Mouse (Mus musculus): ENCODE results near the gene Pes1. TPM values are rescaled to one million over a fixed set of nuclear protein-coding genes. Genes with fewer than 3 reads are reported as not detected.
"Not testable (repeated sequence)": the region's sequence is repeated elsewhere in the genome, so short reads cannot be mapped to it uniquely, and the experiment has no call there.

Pes1 gene
- polyA plus RNA-seq, 1 experiment from 2014 or later: 79.1 TPM

- Histone ChIP-seq H3K4me3 (no peak overlapping the region), H3K4me1 (peaks cover 5% of the 10 kb centered on the region), H3K27ac (no peak overlapping the region), H3K4me2 (replicated peaks) (no peak overlapping the region), H3K9me3 (no peaks in the 10 kb centered on the region), H3K9ac (no peak overlapping the region), H3K36me3 (no peaks in the 10 kb centered on the region), H3K27me3 (no peaks in the 10 kb centered on the region)
- no peak for ATAC-seq (ENCODE audit: insufficient number of reproducible peaks, insufficient read depth, low FRiP score, low TSS enrichment)
- WGBS: 85% methylated on average over 9 of the region's 9 CpGs
Observed at GRCm38 (mm10) chr11:3933756-3934285, 30.0 kb upstream of the Pes1 start.

- Histone ChIP-seq H3K9ac (no peak overlapping the region), H3K27ac (no peak overlapping the region), H3K9me3 (no peaks in the 10 kb centered on the region), H3K4me3 (no peak overlapping the region), H3K36me3 (no peaks in the 10 kb centered on the region), H3K4me2 (replicated peaks) (no peak overlapping the region), H3K4me1 (peaks cover 5% of the 10 kb centered on the region), H3K27me3 (no peaks in the 10 kb centered on the region)
- ATAC-seq (ENCODE audit: insufficient number of reproducible peaks, insufficient read depth, low FRiP score, low TSS enrichment): no peak
- 72% methylated on average over 4 of the region's 4 CpGs for WGBS
Observed at GRCm38 (mm10) chr11:3935135-3935534, 28.6 kb upstream of the Pes1 start.

GRCm38 (mm10) chr11:3936318-3936717 is 27.5 kb upstream of the Pes1 start:
- Histone ChIP-seq H3K9ac (no peak overlapping the region), H3K27ac (no peak overlapping the region), H3K9me3 (no peaks in the 10 kb centered on the region), H3K36me3 (no peaks in the 10 kb centered on the region), H3K4me2 (replicated peaks) (no peak overlapping the region), H3K4me1 (peaks cover under 1% of the 10 kb centered on the region), H3K4me3 (no peak overlapping the region), H3K27me3 (no peaks in the 10 kb centered on the region)
- 86% methylated on average over 3 of the region's 3 CpGs for WGBS
- no peak for ATAC-seq (ENCODE audit: insufficient number of reproducible peaks, insufficient read depth, low FRiP score, low TSS enrichment)

DNA sequence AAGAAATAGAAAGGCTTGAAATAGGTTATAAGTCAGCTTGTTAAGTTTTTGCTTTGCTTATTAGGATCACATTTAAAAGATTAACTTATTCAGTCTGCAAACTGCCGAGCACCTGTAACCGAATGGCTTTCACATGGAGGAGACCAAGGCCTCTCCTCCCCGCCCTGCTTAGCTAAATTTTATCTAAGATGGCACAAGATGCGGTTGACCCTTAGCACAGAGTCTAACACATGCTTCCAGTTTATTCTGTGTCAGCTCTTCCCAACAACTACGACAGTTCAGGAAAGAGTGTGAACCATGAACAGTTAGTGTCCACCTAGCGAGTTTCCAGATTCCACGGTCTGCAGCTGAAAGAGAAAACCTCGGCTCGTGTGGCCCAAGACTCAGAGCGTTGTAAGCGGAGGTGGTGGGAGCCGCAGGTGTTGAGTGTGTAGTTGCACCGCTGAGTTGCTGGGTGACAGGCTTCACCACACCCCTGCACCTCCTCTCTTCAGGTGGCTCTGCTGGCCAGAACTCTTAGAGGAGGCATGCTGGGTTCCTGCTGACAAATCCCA is 26.4 kb upstream of the Pes1 start:
- Histone ChIP-seq H3K9me3 (no peaks in the 10 kb centered on the region), H3K4me3 (no peak overlapping the region), H3K36me3 (no peaks in the 10 kb centered on the region), H3K4me2 (replicated peaks) (no peak overlapping the region), H3K27me3 (no peaks in the 10 kb centered on the region), H3K4me1 (no peaks in the 10 kb centered on the region), H3K9ac (no peak overlapping the region), H3K27ac (no peak overlapping the region)
- no peak for ATAC-seq (ENCODE audit: insufficient number of reproducible peaks, insufficient read depth, low FRiP score, low TSS enrichment)
- 77% methylated on average over 13 of the region's 13 CpGs for WGBS

DNA sequence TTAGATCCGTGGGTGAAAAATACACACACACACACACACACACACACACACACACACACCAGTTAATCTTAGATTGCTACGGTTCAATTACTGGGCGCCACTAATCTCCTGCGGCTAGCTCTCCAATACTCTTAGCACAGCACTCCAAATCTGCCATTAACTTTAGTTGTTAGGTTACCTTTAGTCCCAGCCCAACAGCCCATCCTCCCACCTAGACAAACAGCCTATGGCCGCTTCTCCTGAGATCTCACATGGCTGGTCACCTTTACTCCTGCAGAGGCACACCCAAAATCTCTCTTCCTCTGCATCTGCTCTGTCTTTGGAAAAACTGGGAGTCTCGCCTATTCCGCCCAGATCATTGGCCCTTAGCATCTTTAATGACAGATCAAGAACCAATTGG is 22.4 kb upstream of the Pes1 start:
- no peaks in the 10 kb centered on the region for H3K4me1 ChIP-seq
- H3K9me3 ChIP-seq: no peaks in the 10 kb centered on the region
- no peak overlapping the region for H3K9ac ChIP-seq
- H3K4me3 ChIP-seq: no peak overlapping the region
- no peak for ATAC-seq (ENCODE audit: insufficient number of reproducible peaks, insufficient read depth, low FRiP score, low TSS enrichment)
- no peak overlapping the region for H3K4me2 ChIP-seq (replicated peaks)
- H3K27ac ChIP-seq: no peak overlapping the region
- H3K27me3 ChIP-seq: no peaks in the 10 kb centered on the region; the same call in 1 of the 2 replicates
- H3K36me3 ChIP-seq: no peaks in the 10 kb centered on the region
- 87% methylated on average over 7 of the region's 7 CpGs for WGBS

DNA sequence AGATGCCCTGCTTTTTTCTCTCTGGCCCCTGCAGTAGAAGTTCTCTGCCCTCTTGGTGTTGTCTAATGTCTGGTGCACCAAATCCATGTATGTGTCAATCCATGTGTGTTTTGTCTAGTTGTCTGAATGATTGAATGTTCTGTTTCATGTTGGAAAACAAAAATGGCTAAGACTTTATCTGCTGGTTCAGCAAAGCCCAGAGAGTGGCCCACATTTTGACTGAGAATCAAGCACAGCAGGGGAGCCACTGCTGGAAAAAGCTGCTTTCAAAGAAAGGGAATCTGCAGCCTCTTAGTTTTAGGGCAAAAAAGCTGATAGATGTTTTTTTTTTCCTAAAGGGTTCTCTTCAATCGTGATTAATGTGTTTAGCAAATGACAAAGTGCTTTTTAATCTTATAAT is 17.4 kb upstream of the Pes1 start:
- Histone ChIP-seq H3K36me3 (no peaks in the 10 kb centered on the region), H3K4me1 (no peaks in the 10 kb centered on the region), H3K4me3 (no peak overlapping the region), H3K27me3 (no peaks in the 10 kb centered on the region; the same call in 1 of the 2 replicates), H3K4me2 (replicated peaks) (no peak overlapping the region), H3K9me3 (no peaks in the 10 kb centered on the region), H3K9ac (no peak overlapping the region), H3K27ac (no peak overlapping the region)
- ATAC-seq (ENCODE audit: insufficient number of reproducible peaks, insufficient read depth, low FRiP score, low TSS enrichment): no peak
- WGBS: 17% methylated on average over 1 of the region's 1 CpGs

- not testable (repeated sequence) for H3K9me3 ChIP-seq; H3K36me3 ChIP-seq; H3K4me1 ChIP-seq; H3K27ac ChIP-seq; H3K9ac ChIP-seq; H3K4me2 ChIP-seq (replicated peaks); H3K27me3 ChIP-seq; H3K4me3 ChIP-seq; ATAC-seq (ENCODE audit: insufficient number of reproducible peaks, insufficient read depth, low FRiP score, low TSS enrichment)
- WGBS: 80% methylated on average over 5 of the region's 5 CpGs
Observed at GRCm38 (mm10) chr11:3954876-3955275, 8.9 kb upstream of the Pes1 start.

DNA sequence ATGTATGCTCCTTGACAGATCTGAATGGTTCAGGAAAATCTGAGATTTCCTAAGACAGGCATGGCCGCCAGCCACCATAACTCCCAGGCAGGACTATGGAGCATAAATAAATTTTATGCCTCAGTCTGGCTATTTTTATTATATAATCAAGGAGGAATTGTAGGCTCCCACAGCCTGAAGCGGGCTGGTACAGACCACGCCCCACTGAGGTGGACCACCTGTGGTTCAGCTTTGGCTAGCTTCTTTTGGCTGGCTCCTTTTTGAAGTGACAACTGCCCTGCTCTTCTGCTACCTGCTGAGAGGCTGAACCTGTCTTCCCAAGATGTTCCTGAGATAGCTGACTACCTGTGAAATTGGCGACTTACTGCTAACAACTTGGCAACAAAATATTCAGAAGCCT is 8.4 kb upstream of the Pes1 start:
- not testable (repeated sequence) for H3K27me3 ChIP-seq; H3K27ac ChIP-seq; H3K9ac ChIP-seq; H3K9me3 ChIP-seq; H3K36me3 ChIP-seq; H3K4me3 ChIP-seq; ATAC-seq (ENCODE audit: insufficient number of reproducible peaks, insufficient read depth, low FRiP score, low TSS enrichment); H3K4me2 ChIP-seq (replicated peaks); H3K4me1 ChIP-seq
- WGBS: 79% methylated on average over 4 of the region's 4 CpGs

GRCm38 (mm10) chr11:3960901-3961300 is 2.9 kb upstream of the Pes1 start:
- Histone ChIP-seq H3K4me2 (replicated peaks) (no peak overlapping the region), H3K27me3 (no peaks in the 10 kb centered on the region), H3K36me3 (no peaks in the 10 kb centered on the region), H3K4me1 (peaks cover 7% of the 10 kb centered on the region), H3K4me3 (no peak overlapping the region), H3K9ac (no peak overlapping the region), H3K9me3 (no peaks in the 10 kb centered on the region), H3K27ac (no peak overlapping the region)
- WGBS: 41% methylated on average over 2 of the region's 2 CpGs
- ATAC-seq (ENCODE audit: insufficient number of reproducible peaks, insufficient read depth, low FRiP score, low TSS enrichment): no peak

DNA sequence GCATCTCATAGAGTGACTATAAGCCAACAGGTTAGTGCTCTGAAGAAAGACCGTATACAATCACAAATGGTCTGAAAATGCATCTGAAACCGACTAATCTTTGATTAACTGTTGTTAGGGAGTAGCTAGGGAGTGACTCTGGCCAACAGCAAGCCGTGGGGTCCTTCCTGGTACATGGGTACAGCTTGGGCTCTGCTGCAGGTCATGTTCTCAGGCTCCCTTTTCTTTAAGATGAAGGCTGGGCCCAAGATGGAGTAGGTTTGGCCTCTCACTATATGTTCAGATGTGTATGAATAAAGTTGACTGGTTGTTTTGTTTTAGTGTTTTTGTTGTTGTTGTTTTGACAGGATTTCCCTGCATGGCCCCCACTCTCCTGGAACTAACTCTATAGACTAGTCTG is 2.0 kb upstream of the Pes1 start:
- Histone ChIP-seq H3K4me1 (peaks cover 7% of the 10 kb centered on the region), H3K36me3 (no peaks in the 10 kb centered on the region), H3K9me3 (no peaks in the 10 kb centered on the region), H3K4me3 (no peak overlapping the region), H3K9ac (no peak overlapping the region), H3K4me2 (replicated peaks) (no peak overlapping the region), H3K27ac (no peak overlapping the region), H3K27me3 (no peaks in the 10 kb centered on the region)
- WGBS: 72% methylated on average over 3 of the region's 3 CpGs
- ATAC-seq (ENCODE audit: insufficient number of reproducible peaks, insufficient read depth, low FRiP score, low TSS enrichment): no peak

DNA sequence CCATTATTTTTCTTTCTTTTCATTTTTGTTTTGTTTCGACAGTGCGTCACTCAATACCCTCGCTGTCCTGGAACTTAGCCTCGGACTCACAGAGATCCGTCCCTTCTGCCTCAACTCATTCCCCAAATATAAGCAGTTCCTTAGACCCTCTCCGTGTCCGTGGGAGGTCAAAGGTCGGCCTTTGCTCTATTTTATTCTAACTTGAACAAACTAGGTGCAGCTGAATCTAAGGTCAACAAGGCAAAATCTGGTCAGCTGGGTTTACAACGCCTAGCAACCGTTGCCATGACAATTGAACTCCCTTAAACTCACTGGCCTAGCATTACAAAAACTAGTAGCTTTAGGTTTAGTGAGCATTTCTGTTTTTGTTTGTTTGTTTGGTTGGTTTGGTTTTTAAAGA is 620 bp upstream of the Pes1 start:
- no peak overlapping the region for H3K9ac ChIP-seq
- peak overlapping the region; percentile 84 for H3K4me2 ChIP-seq (replicated peaks)
- H3K27me3 ChIP-seq: no peaks in the 10 kb centered on the region
- no peak for ATAC-seq (ENCODE audit: insufficient number of reproducible peaks, insufficient read depth, low FRiP score, low TSS enrichment)
- 80% methylated on average over 10 of the region's 10 CpGs for WGBS
- H3K9me3 ChIP-seq: no peaks in the 10 kb centered on the region
- H3K4me1 ChIP-seq: peaks cover 7% of the 10 kb centered on the region
- H3K36me3 ChIP-seq: peaks cover 3% of the 10 kb centered on the region; the same call in 1 of the 2 replicates
- H3K27ac ChIP-seq: peak overlapping the region; percentile 20; the same call in 1 of the 2 replicates
- H3K4me3 ChIP-seq: peak overlapping the region; percentile 88

DNA sequence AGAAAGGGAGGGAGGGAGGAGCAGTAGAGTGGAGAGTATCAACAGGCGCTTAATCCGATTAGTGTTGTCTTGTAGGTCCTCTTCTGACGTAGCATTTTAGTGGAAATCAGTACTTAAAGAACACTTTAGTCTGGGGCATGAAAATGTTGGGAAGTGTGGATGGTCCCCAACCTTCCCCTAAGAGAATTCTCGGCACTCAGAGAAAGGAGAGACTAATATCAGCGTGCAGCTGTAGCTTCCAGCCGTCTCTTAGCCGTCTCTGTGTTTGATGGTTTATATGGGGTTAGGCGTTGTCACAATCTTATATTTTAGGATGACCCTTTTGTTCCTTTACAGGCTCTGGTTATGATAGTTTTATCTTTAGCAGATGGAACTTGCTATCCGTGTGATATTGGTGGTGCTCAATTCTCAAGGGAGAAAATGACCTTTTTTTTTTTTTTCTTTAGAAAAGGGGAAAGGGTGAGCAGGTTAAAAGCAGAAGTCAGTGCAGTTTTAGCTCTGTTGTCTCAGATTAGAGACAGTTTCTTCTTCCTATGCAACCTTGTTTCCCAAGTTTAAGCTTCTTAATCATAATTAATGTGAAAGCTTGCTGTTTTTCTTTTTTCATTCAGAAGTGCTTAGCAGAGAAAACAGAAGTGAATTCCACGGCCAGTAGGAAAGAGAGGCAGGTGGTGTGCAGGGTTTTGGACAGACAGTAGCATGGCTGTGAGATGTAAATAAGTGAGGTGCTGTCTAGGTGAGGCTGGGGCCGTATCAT is 819 bp downstream of the Pes1 start:
- Histone ChIP-seq H3K4me3 (peak overlapping the region; percentile 88), H3K36me3 (peaks cover 15% of the 10 kb centered on the region), H3K9ac (peak overlapping the region; percentile 78), H3K4me2 (replicated peaks) (peak overlapping the region; percentile 84), H3K4me1 (peaks cover 7% of the 10 kb centered on the region), H3K27me3 (no peaks in the 10 kb centered on the region), H3K9me3 (no peaks in the 10 kb centered on the region), H3K27ac (no peak overlapping the region)
- ATAC-seq (ENCODE audit: insufficient number of reproducible peaks, insufficient read depth, low FRiP score, low TSS enrichment): no peak
- 15% methylated on average over 11 of the region's 11 CpGs for WGBS
